Mouse (Mus musculus) spleen, adult 2 months (tissue): ENCODE data around the gene Ginm1. TPM values are rescaled to one million over a fixed set of nuclear protein-coding genes. Genes with fewer than 3 reads are reported as not detected.
A peak's percentile ranks its signal among the peaks of the same experiment; 100 is the strongest.

ENCODE experiments used
- DNase-seq, 2 experiments: peaks; one replicate each; pipeline versions ENCODE4 v3.0.0 to v3.0.0-alpha.2; 2012 to 2021; ENCODE audit warnings: low spot score in 2 of 2, low read depth in 1 of 2
- H3K27ac ChIP-seq: fragments of 200-500 bp; 2 replicates; pipeline ENCODE4 v1.5.1; 2012; ENCODE audit warnings: low read length, inconsistent platforms; ENCODE audit not compliant: insufficient read depth
- H3K27me3 ChIP-seq: fragments of 200-500 bp; 2 replicates; pipeline ENCODE4 v1.6.1; 2012; ENCODE audit warnings: mild to moderate bottlenecking, moderate library complexity, low read length, inconsistent platforms; ENCODE audit not compliant: control insufficient read depth, insufficient read depth
- H3K36me3 ChIP-seq: fragments of 200-500 bp; 2 replicates; pipeline ENCODE4 v1.6.1; 2012; ENCODE audit warnings: mild to moderate bottlenecking, low read length, inconsistent platforms; ENCODE audit not compliant: control insufficient read depth, insufficient read depth
- H3K4me1 ChIP-seq: fragments of 200-500 bp; 2 replicates; pipeline ENCODE4 v1.6.1; 2011; ENCODE audit warnings: inconsistent platforms; ENCODE audit not compliant: control insufficient read depth, insufficient read depth, insufficient read length
- H3K4me3 ChIP-seq: fragments of 200-500 bp; 2 replicates; pipeline ENCODE4 v1.5.1; 2011; ENCODE audit warnings: mild to moderate bottlenecking, inconsistent platforms; ENCODE audit not compliant: insufficient read depth, insufficient read length; ENCODE audit errors: extremely low read depth
- CTCF ChIP-seq: fragments of 200-500 bp; IDR thresholded peaks from 2 replicates; pipeline ENCODE4 v1.5.1; 2011; ENCODE audit warnings: mild to moderate bottlenecking, inconsistent platforms; ENCODE audit not compliant: insufficient read depth, insufficient read length, insufficient replicate concordance; ENCODE audit errors: extremely low read depth
- POLR2A ChIP-seq: fragments of 200-500 bp; IDR thresholded peaks from 2 replicates; pipeline ENCODE4 v1.6.1; 2011; ENCODE audit warnings: low read depth, low read length, inconsistent platforms
- WGBS: fragments of 180-500 bp; shearing (Covaris S2); methylation state at CpG from one replicate; pipeline ENCODE4 v1.1.7; 2018; 5-methylcytosine and 5-hydroxymethylcytosine counted together
- polyA plus RNA-seq: library from polyadenylated mRNA; depleted of rRNA; stranded (reverse); fragments of >200 nt; gene quantifications from 2 replicates; pipeline ENCODE4 v1.2.3, GENCODE M21; 2012; rRNA removed

The Ginm1 gene
- polyA plus RNA-seq, 1 experiment = 9.2 TPM

GRCm38 (mm10) chr10:7725751-7726500, 66.7 kb downstream of the Ginm1 start, which contains the start of gene Katna1:
TSS of gene Katna1 (plus strand) at chr10:7726000.
- Histone ChIP-seq H3K36me3 (no peaks in the 10 kb centered on the region), H3K27me3 (no peaks in the 10 kb centered on the region), H3K4me3 (peak within 1 kb of the TSS; percentile 89), H3K27ac (peak within 1 kb of the TSS; percentile 87), H3K4me1 (no peaks in the 10 kb centered on the region; the same call in 1 of the 2 replicates)
- WGBS = under 1% methylated on average over 47 of the region's 49 CpGs
- peak; percentile 44; the same call in 1 of the 2 replicates for TF ChIP-seq POLR2A
- no peak for TF ChIP-seq CTCF
- peak; percentile 92 for DNase-seq

Other genes with a start within 250 kb of the Ginm1 start
- 1.3 and 2.2 TPM in 2 replicates for gene Lrp11, start 203.0 kb downstream of the Ginm1 start, polyA plus RNA-seq
- gene Nup43, start 125.3 kb downstream of the Ginm1 start, polyA plus RNA-seq = 5.2 and 5.8 TPM in 2 replicates
- 11.1 and 16.5 TPM in 2 replicates for gene Pcmt1, start 111.7 kb downstream of the Ginm1 start, polyA plus RNA-seq
- gene Lats1, start 111.6 kb downstream of the Ginm1 start, polyA plus RNA-seq = 6.7 and 6.9 TPM in 2 replicates
- 2.4 and 2.8 TPM in 2 replicates for gene Katna1, start 66.8 kb downstream of the Ginm1 start, polyA plus RNA-seq
- gene Ppil4, start 67 bp upstream of the Ginm1 start, polyA plus RNA-seq = 5.5 and 6.2 TPM in 2 replicates
- gene Zc3h12d, start 39.6 kb upstream of the Ginm1 start, polyA plus RNA-seq = 18.3 and 24.6 TPM in 2 replicates
- 30.0 and 31.8 TPM in 2 replicates for gene Tab2, start 163.4 kb upstream of the Ginm1 start, polyA plus RNA-seq